Mouse (Mus musculus) common myeloid progenitor, adult 5-6 weeks (primary cell): ENCODE data around the gene Cfap43. TPM values are rescaled to one million over a fixed set of nuclear protein-coding genes. Genes with fewer than 3 reads are reported as not detected.

Source experiments
- ATAC-seq: replicated peaks from 2 replicates; pipeline ENCODE4 v1.8.0; 2016; ENCODE audit warnings: low read depth, mild to moderate bottlenecking, moderate TSS enrichment, inconsistent platforms; ENCODE audit not compliant: poor library complexity, severe bottlenecking
- total RNA-seq: library from RNA; stranded (forward); fragments of 200-1000, 187-1606 nt; gene quantifications from 2 replicates; pipeline ENCODE4 v1.2.3, GENCODE M21; 2017

Cfap43 gene
- total RNA-seq, 1 experiment from 2014 or later = not detected

DNA sequence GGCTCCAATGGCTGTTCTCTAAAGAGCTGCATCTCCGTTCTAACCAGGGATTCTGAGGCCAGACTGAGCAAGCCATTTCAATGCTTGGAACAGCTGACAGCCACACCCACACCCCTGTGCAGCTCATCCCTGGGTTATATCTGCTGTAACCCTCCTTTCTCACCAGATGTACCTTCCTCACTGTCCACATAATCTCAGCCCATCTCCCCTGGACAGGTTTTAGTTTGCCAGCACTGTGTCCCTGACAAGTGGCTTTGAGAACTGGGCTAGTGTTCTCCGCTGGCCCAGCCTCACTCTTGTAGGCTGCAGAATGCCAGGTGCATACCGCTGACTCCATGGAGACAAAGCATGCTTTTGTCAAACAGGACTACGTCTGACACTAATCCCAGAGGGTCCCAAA lies 1.7 kb downstream of the Cfap43 start:
- ATAC-seq = no peak

DNA sequence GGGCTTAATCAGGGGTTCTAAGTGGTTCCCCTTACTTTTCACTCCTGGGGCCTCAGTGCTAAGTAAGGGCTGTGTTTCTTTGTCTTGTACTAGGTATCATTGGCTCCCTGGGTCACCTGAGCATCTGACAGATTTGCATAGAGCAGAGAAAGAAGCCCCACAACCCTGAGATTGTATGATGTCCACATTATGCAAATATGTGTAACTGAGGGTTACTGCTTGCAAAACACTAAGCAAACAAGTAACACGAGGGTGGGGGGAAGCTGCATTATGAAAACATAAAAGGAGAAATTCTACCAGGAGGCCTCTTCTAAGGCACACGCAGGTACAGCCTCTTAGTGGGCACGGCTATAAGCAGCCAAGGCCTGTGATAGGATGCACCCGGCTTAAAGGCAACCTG lies 3.8 kb downstream of the Cfap43 start:
- ATAC-seq = no peak

DNA sequence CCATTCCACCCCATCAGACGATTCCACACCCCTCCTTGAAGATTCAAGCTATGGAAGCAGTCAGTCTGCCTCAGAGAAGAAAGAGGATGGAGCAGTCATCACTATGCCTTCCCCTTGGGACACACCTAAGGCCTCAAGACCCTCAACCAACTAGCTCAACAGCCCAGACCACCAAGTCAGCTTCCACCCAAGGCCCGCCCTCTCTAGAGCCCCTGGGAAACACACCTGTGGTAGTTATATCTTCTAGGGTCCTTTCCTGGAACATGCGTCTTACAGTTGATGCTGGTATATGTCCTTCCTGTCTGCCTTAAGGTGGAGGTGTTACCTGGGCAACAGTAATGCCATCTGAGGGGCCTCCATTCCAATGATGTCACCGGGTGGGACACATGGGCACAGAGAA lies 4.9 kb downstream of the Cfap43 start:
- no peak for ATAC-seq

DNA sequence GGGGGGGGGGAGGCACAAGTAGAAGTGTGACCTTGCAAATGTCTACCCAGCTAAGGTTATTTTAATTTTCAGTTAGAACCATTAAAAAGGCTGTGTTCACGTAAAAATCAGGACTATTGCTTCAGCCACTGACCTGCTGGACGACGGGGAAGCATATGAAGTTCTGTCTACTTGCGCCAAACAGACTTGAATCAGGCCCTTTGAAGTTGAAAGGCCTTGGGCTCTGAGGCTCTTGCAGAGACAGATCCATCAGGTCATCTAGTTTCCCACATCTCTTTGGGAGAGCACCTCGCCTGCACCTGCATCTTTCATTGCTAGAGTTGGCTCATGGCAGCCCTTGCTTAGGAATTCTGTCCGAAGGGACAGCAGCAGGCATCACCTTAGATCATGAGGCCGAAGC lies 5.7 kb downstream of the Cfap43 start:
- no peak for ATAC-seq

DNA sequence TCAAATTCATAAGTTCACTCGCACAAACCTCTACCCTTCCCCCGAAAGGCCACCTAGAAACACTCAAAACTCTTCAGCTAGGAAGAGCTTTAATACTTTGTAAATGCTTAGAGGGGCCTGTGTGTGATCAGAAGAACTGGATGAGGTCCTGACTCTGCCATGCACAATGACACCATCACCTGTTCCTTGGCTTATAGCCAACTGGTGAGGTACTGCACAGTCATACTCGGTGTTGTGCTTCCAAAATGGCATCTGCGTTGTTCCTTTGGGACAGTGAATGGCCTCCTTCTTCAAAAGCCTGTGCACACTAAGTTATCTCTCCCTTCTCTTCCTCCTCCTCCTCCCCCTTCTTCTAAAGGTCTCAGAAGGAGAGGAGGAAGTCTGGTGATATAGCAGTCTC lies 8.3 kb downstream of the Cfap43 start:
- no peak for ATAC-seq

DNA sequence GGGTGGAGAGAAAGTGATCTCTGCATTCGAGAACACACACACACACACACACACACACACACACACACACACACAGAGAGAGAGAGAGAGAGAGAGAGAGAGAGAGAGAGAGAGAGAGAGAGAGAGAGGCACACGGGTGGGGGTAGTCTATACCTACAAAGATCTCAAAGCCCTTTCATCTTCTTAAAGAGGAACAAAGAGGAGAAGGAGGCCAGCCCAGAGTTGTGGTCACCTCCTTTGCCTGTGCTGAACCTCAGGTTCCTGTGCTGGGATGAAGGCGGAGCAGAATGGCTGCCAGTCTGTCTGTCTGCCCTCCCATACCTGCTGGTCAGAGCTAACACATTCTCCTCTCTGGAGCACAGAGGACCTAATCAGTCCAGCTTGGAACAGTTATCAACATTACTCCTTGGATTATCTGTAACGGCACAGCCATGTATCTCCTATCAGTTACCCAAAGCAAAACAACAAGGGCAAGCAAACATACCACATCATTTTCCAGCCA lies 8.9 kb downstream of the Cfap43 start:
- peak; percentile 71 for ATAC-seq

DNA sequence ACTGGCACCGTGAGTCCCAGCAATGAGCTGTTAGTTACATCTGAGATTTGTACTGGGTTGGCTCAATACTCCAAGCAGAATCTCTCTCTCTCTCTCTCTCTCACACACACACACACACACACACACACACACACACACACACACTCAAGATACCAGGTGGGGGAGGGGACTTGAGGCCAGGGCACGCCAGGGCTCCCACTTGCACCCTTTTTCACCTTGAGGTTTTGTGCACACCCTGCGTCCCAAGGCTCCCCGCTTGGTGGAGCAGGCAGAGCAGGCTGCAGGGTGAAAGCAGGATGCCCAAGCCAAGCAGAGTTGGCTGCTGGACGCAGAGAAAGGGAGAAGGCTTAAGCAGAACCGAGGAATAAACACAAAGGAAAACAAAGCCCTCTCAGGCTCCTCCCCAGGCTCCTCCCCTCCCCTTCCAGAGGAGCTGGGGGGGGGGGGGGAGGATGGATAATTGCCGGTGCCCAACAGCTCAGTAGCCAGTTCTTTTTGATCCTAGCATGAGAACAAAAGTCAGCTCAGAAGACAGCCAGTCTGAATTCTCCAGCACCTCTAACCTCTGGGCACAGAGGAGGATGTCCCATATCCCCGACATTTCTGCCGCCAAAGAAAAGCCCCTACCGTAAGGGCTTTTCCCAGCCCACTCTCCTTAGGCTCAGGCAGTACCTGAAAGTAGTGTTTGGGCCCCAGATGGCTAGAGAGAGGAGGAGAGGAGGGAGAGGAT lies 9.5 kb downstream of the Cfap43 start:
- no peak for ATAC-seq

DNA sequence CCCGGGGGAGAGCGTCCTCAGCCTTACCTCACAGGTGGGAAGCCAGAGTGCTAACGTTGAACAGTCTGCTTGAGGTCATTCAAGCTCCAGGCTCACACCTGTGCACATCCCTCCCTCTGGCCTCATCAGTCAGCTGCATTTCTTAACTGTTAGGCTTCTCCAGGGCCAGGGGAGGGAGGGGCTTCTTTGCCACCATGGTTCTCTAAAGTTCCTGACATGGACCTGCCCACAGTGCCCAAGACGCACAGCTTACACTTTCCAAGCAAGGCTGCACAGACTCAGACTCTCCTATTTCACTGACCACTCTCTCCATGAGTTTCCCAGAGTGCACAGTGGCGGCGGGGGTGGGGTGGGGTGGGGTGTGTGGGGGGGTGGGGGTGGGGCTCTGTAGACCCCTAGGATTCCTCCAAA lies 10.1 kb downstream of the Cfap43 start:
- ATAC-seq = no peak

DNA sequence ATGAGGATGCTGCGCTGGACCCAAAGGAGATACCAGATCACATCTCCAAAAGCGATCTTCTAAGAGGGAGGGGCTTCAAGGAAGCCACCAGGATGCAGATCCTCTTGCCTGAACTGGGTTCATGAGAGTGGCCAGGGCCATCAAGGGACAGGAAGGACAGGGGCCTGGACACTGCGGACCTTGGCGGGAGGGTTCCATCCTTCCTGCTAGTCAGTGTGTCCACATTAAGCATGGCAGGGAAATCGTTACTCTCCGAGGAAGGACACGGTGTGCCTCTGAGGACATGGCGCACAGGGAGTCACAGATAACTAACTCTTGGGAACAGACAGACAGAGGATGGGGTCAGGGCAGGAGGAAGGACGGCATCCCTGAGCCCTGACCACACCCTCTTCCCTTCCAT lies 11.5 kb downstream of the Cfap43 start:
- ATAC-seq = no peak

DNA sequence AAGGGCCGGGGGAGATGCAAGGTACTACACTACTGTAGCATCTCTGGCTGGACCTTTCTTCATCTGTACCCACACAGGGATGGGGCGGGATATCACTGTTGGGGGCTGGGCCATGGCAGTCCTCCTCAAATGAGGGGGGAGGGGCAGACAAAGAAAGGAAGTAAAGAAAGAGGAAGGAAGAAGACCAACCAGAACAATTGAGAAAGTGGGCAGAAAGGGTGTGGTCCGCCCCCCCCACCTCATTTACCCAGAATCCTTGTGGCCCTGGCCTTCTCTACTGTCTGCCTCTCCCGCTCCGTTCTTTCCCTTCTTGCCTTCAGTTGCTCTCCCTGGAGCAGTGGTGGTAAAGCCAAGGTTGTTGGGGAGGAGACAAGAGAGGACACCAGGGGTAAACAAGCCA lies 13.5 kb downstream of the Cfap43 start:
- peak; percentile 19 for ATAC-seq

DNA sequence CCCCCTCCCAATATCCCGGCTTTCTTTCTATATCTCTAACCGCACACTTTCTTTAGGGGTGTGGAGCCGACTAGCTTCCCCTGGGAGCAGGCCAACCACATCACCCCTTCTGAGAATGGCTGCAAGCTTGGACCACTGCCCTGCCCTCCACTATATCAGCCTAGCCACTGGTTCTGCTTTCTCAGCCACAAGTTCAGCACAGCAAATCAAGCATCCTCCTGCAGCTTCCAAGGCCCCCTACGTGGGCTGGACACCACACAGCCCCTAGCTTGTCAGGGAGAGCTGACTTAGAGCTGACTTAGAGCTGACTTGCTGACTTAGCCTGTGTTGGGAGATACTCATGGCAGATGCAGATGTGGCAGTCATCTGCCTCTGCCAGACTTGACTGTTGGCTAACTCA lies 14.0 kb downstream of the Cfap43 start:
- peak; percentile 64 for ATAC-seq

DNA sequence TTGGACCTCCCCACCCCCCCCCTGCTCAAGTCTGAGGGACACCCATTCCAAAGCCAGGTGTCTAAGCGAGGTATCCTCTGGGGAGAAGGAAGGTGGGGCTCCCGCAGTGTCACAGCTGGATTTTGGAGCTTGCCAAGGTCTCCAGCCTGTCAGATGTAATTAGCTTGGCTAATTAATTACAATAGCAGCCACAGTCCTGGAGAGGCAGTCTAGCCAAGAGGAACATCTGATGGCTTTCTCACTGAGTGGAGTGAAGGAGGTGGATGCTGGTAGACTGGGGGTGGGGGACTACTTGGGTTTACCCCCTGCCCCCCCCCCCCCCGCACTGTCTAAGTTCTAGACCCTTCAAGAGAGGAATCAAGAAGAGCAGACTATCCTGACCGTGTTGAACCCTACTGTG lies 15.4 kb downstream of the Cfap43 start:
- ATAC-seq = no peak

DNA sequence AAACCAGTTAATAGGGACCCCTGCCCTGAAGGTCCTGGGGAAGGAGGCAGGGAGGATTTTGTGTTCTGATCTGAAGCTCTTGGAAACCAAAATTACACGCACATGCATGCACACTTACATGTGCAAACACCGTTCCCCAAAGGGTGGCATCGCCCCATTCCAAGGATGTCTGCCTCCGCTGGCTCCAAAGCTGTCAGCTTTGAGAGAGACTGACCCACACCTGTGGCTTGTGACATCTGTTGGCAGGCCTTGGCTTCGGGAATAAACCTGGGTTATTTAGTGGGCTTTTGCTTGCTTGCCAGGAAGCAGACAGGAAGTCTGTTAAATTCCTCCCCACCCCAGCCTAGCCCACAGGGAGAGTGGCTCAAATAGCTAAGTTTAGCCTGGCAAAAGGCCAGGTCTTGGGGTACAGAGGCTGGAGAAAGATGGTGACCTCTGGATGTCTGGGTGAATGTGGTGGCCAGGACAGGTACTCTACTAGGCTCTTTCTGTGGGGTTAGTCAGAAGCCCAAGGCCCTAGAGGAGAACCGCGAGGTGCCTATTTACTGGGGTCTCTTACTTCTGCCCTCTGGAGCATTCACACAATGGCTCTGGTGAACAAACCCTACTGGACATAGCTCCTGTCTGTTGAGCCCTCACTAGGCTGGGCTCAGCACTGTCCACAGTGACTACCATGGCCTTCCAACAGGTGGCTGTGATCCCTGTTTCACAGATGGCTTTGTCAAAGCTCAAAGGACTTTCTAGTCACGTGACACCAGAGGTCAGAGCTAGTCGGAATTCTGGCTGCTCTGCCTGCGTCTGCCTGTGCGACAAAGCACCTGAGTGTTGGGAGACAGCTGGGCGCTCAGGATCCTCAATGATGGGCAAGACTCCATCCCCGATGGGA lies 16.5 kb downstream of the Cfap43 start:
- ATAC-seq = 0 out of 2 replicates have a peak, but pooled peaks have one; percentile 12

DNA sequence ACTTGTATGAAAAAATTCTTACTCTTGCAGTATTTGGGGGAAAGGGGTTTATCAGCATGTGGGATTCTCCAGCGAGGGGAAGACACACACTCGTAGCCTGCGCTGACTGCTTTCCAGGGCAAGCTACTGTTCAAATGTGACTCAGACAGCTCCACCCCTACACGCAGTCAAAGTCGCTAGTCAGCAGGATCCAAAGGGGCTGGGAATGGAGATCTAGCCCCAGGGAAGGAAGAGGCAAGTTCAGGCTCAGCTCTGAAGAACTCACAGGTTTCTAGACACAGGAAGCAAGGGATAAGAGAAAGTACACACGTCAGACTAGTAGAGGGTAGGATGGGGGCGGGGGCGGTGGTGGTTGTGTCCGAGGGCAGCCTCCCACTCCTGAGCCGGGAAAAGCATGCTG lies 18.5 kb downstream of the Cfap43 start:
- ATAC-seq = no peak

DNA sequence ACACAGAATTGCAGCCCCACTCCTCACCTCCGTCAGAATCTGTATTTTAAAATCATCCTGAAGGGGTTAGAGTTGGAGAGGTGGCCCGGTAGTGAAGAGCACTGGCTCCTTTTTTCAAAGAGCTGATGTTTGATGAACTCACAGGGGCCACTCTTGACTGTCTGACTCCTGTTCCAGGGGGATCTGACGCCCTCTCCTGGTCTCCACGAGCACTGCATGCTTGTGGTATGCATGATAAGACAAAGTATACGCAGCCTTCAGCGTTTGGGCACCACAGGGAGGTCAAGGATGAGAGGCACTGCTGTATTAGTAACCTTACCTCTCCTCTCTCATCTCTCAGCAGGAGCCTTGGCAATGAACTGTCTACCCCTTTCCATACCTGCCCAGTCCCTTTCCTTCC lies 19.1 kb downstream of the Cfap43 start:
- peak; percentile 49 for ATAC-seq

DNA sequence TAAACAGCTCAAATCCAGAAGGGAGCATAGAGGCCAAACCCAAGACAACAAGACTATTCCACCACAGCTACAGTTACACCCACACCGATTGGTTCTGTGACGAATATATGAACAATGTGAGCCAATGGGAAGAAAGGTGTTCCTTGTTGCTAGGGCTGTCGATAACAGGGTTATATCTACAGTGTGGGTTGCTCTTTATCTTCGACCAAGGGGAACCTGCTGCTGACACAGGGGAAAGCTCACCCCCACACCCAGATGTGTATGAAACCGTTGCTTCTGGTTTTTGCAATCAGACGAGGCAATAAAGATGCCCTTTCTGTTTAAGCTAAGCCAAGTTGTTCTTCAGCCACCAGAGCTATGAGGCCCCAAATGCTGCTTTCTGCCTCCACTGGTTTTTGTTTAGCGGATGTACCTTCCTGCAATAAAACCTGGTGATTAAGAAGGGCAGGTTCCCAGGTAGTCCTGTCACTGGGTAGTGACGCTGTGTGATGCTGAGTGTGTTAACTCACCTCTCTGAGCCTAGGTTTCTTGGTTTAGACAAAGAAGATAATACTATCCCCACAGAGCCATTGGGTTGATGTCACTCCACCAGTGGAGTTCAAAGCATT lies 20.5 kb downstream of the Cfap43 start:
- ATAC-seq = peak; percentile 77

DNA sequence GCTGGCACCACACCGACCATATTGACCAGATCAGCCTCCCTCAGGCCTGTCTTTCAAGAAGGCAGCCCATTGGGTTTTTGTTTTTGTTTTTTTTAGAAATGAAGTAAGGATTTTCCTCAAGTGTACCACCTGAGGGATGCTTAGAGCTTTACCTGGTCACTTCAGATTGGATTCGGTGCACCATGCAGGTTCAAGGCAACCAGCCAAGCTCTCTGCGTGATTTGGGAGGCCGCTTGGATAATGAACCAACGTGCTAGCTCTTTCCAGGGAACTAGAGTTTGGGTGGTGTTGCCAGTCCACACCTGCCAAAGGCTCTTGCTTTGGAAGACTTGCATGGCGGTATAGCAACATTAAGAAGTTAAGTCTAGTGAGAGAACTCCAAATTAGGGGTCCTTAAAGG lies 26.0 kb downstream of the Cfap43 start:
- ATAC-seq = no peak

DNA sequence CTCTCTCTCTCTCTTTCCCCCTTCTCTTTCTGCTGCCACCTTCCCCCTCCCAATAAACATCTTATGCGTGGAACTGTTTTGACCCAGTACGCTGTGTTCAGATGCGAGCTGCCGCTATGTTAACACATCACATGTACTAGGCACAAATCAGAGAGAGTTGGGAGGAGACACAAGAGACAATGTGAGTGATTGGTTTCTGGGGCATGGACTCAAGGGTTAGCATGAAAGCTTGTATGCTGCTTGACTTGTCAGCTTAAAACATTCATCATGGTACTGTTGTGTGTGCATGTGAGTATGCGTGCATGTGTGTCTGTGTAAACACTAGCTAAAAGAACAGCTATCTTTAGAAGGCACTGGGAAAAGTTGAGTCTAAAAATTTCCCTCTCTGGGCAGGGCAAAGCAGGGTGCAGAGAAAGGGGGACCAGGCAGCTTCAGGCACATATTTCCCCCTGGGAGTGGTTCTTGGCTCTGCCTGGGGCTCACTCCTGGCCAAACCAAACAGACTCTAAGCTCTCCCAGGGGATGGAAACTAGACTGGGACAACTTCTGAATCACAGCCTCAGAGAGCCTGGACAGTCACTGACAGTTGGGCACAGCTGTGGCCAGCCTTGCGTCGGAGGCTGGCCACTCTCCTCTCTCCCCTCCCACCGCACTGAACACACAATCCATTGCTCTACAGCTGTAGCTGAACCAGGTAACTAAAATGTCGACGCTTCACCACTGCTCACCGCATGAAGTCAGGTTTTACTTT lies 27.4 kb downstream of the Cfap43 start:
- no peak for ATAC-seq

DNA sequence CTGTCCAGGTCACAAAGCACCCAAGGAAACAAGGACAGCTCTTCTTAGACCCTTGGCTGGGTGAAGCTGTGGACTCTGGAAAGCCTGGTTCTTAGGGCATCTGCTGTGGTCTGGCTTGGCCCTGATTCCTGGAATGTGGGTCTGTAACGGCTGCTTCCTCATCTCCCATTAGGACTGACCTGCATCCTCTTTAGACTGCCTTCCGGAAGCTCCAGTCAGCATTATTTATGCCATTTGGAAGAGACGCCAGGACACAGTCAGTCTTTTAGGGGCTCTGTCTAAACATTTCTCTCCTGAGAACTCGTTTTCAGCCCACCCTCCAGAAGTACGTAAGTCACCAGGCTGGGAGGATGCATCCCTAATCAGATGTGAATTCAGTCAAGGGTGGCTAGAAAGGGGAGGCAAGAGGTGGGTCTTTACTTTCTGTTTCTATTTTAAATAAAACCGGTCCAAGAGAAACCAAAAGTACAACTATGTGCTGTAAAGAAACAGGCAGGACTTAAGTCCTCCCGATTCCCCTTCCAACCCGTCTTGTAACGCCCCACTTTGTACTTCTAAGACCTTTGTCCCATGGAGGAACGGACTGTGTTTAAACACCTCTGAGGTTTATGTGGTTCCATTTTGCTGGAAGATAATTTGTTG lies 28.5 kb downstream of the Cfap43 start:
- peak; percentile 18; the same call in 1 of the 2 replicates for ATAC-seq

DNA sequence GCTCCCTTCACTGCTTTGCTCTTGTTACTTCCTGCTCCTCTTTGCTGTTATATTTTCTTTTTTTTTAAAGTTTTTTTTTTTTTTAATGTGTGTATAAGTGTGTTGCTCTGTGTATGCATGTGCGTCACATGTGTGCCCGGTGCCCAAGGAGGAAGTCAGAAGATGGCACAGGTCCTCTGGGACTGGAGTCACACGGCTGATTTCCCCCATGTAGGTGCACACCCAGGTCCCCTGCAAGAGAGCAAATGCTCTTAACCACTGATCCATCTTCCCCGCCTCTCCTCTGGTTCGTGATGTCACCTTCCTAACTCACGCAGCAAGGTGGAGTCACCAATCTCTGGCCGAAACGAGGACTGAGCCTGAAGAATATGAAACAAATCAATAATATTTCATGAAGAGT lies 31.1 kb downstream of the Cfap43 start:
- no peak for ATAC-seq
